Mouse (Mus musculus): ENCODE measurements at regions not wholly inside any gene's neighbourhood (a gene's known extent, or its start where the extent isn't known, plus 50 kb on each side); places are given as distances from the start of the nearest gene placed in this dataset.
"Not testable (repeated sequence)": the region's sequence is repeated elsewhere in the genome, so short reads cannot be mapped to it uniquely, and the experiment has no call there.

GRCm38 (mm10) chr13:57087966-57088365 lies 192.2 kb upstream of the Trpc7 start:
- Histone ChIP-seq H3K4me1 (no peaks in the 10 kb centered on the region), H3K9ac (no peak overlapping the region), H3K4me3 (no peak overlapping the region), H3K9me3 (replicated peaks) (no peaks in the 10 kb centered on the region), H3K27ac (no peak overlapping the region), H3K27me3 (no peaks in the 10 kb centered on the region), H3K4me2 (no peak overlapping the region), H3K36me3 (ENCODE audit: poor library complexity, severe bottlenecking) (no peaks in the 10 kb centered on the region)
- 86% methylated on average over 6 of the region's 6 CpGs for WGBS
- ATAC-seq: no peak

DNA sequence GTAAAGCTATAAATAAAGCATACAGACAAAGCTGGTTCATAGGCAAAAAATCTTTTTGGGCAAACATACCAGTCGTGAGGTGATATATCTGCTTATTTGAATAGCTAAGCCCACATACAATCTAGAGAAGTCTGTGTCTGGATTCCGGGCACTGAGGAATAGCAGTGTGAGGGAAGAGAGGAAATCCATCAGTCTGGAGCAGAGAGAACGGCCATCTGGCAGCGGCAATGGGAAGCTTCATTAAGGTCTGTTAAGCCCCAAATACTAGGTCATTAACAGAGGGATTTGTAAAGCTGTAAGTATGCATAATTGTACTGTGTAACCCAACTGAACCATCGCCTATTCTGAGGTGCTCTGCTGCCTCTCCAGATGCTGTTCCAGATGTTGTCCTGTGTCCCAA lies 191.6 kb upstream of the Trpc7 start:
- Histone ChIP-seq H3K27me3 (no peaks in the 10 kb centered on the region), H3K27ac (no peak overlapping the region), H3K4me1 (no peaks in the 10 kb centered on the region), H3K9me3 (replicated peaks) (no peaks in the 10 kb centered on the region), H3K4me2 (no peak overlapping the region), H3K4me3 (no peak overlapping the region), H3K9ac (no peak overlapping the region), H3K36me3 (ENCODE audit: poor library complexity, severe bottlenecking) (no peaks in the 10 kb centered on the region)
- no peak for ATAC-seq
- WGBS: 56% methylated on average over 5 of the region's 5 CpGs

DNA sequence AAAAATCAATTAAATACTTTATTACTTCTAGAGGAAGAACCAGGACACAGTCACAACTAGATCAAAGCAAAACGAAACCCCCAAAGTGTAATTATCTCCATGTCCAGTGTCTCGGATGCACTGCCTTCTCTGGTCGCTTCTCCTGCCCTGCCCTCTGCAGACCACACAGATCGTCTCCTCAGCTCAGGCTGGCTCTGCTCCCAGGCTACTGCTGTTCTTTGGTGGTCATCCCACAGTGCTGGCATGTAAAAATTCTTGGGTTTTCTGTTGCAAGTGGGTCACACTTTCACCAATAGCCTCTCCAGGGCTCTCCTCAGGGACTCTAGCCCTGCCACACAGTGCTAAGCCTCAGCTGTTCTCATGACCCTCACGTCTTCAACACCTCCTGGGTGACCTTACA lies 188.0 kb upstream of the Trpc7 start:
- no peaks in the 10 kb centered on the region for H3K27me3 ChIP-seq
- no peak overlapping the region for H3K4me2 ChIP-seq
- no peak overlapping the region for H3K27ac ChIP-seq
- WGBS: 83% methylated on average over 5 of the region's 5 CpGs
- peaks cover 1% of the 10 kb centered on the region; the same call in 1 of the 2 replicates for H3K4me1 ChIP-seq
- no peaks in the 10 kb centered on the region for H3K9me3 ChIP-seq (replicated peaks)
- H3K36me3 ChIP-seq (ENCODE audit: poor library complexity, severe bottlenecking): no peaks in the 10 kb centered on the region
- H3K4me3 ChIP-seq: no peak overlapping the region
- H3K9ac ChIP-seq: no peak overlapping the region
- no peak for ATAC-seq

GRCm38 (mm10) chr13:57070479-57070878 lies 174.7 kb upstream of the Trpc7 start:
- H3K4me1 ChIP-seq: no peaks in the 10 kb centered on the region
- no peak overlapping the region for H3K9ac ChIP-seq
- no peak for ATAC-seq
- no peak overlapping the region for H3K4me2 ChIP-seq
- H3K27ac ChIP-seq: no peak overlapping the region
- H3K9me3 ChIP-seq (replicated peaks): no peaks in the 10 kb centered on the region
- H3K36me3 ChIP-seq (ENCODE audit: poor library complexity, severe bottlenecking): no peaks in the 10 kb centered on the region
- WGBS: 86% methylated on average over 5 of the region's 5 CpGs
- no peak overlapping the region for H3K4me3 ChIP-seq
- no peaks in the 10 kb centered on the region for H3K27me3 ChIP-seq

- no peak overlapping the region for H3K9ac ChIP-seq
- ATAC-seq: no peak
- H3K36me3 ChIP-seq (ENCODE audit: poor library complexity, severe bottlenecking): no peaks in the 10 kb centered on the region
- no peak overlapping the region for H3K4me3 ChIP-seq
- 79% methylated on average over 9 of the region's 9 CpGs for WGBS
- H3K4me2 ChIP-seq: no peak overlapping the region
- no peaks in the 10 kb centered on the region for H3K27me3 ChIP-seq
- H3K4me1 ChIP-seq: peaks cover 16% of the 10 kb centered on the region; the same call in 1 of the 2 replicates
- no peaks in the 10 kb centered on the region for H3K9me3 ChIP-seq (replicated peaks)
- peak overlapping the region; percentile 3; the same call in 1 of the 2 replicates for H3K27ac ChIP-seq
Measured at GRCm38 (mm10) chr13:57061656-57062055, 165.9 kb upstream of the Trpc7 start.

DNA sequence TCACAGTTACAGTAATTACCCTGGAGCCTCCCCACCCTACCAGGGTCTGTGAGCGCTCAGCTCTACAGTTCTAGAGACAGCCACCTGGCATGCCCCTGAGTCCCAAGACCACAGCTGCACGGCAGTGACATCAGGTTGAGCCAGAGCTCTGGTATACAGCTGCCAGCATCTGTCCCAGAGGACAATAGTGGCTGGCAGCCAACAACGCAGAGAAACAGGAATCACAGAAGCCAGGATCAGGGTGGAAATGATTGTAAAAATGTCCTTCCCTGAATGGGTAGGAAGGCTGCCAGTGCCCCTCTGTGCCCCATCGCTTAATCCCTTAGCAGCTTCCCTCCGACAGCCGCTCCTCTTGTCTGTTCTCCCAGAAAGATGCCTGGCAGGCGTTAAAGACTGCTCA lies 165.3 kb upstream of the Trpc7 start:
- Histone ChIP-seq H3K9ac (no peak overlapping the region), H3K36me3 (ENCODE audit: poor library complexity, severe bottlenecking) (no peaks in the 10 kb centered on the region), H3K4me2 (no peak overlapping the region), H3K4me3 (no peak overlapping the region), H3K27me3 (no peaks in the 10 kb centered on the region), H3K9me3 (replicated peaks) (no peaks in the 10 kb centered on the region), H3K4me1 (peaks cover 19% of the 10 kb centered on the region), H3K27ac (peak overlapping the region; percentile 3; the same call in 1 of the 2 replicates)
- no peak for ATAC-seq
- WGBS: 55% methylated on average over 7 of the region's 7 CpGs

DNA sequence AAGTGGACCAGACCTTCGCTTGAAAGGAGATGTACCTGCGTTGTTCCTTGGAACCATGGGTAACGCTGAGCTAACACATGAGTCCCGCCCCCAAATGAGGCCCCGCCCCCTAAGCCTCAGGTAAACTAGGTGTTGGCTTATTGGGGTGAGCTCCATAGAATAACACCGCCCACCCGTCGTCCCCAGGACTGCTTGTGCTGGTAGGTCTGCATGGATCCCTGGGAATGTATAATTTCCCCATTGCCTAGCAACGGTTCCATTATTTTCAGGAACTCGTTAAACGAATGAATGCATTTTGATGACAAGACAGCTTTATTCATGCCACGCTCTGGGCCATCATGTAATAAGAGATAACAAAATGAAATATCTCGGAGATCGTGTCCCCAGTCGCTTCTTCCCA lies 161.0 kb upstream of the Trpc7 start:
- H3K4me1 ChIP-seq: peaks cover 31% of the 10 kb centered on the region
- no peaks in the 10 kb centered on the region for H3K27me3 ChIP-seq
- H3K9ac ChIP-seq: no peak overlapping the region
- WGBS: 58% methylated on average over 15 of the region's 15 CpGs
- H3K9me3 ChIP-seq (replicated peaks): no peaks in the 10 kb centered on the region
- no peak overlapping the region for H3K4me3 ChIP-seq
- no peak overlapping the region for H3K27ac ChIP-seq
- H3K36me3 ChIP-seq (ENCODE audit: poor library complexity, severe bottlenecking): no peaks in the 10 kb centered on the region
- no peak overlapping the region for H3K4me2 ChIP-seq
- ATAC-seq: peak; percentile 75

DNA sequence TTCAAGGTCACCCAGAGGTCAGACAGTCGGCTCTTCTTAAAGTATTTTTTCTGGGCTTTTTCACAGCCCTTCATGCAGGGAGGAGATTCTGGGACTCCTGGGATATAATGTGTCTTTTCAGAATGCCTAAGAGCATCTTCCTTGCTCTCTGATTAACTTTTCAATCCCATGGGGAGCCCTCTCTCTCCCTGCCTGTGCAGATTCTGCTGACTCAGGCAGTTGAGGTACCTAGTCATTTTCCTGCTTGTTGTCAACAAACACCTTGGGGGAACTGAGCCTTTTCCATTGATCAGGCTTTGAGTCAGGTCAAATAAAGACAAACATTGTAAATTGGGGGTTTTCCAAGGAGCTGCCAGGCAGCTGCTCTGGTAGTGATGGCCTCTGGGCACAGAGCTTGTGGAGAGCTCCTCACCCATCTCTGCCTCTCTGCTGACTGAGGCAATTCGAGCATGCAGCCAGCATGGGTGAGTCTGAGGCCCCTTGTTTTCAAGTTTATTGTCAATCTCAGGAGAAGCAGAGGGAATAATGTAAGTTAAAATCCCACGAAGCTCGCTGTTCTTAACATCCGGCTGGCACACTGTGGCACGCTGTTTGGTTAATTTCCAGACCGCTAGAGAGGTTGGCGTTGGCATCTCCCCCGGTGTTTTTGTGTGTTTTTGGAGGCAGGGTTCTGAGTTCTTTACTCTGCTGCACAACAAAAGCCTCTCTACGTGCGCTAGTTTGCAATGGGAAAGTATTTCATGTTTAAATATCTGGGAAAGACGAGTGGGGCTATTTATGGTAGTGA lies 159.8 kb upstream of the Trpc7 start:
- Histone ChIP-seq H3K4me2 (peak overlapping the region; percentile 19; the same call in 1 of the 2 replicates), H3K9me3 (replicated peaks) (no peaks in the 10 kb centered on the region), H3K4me3 (no peak overlapping the region), H3K27ac (peak overlapping the region; percentile 16; the same call in 1 of the 2 replicates), H3K9ac (no peak overlapping the region), H3K36me3 (ENCODE audit: poor library complexity, severe bottlenecking) (no peaks in the 10 kb centered on the region), H3K27me3 (no peaks in the 10 kb centered on the region), H3K4me1 (peaks cover 23% of the 10 kb centered on the region)
- WGBS: 23% methylated on average over 12 of the region's 12 CpGs
- no peak for ATAC-seq

- WGBS: 80% methylated on average over 4 of the region's 4 CpGs
- Histone ChIP-seq H3K4me2 (no peak overlapping the region), H3K4me1 (peaks cover 23% of the 10 kb centered on the region), H3K9ac (no peak overlapping the region), H3K27me3 (no peaks in the 10 kb centered on the region), H3K9me3 (replicated peaks) (no peaks in the 10 kb centered on the region), H3K27ac (no peak overlapping the region), H3K36me3 (ENCODE audit: poor library complexity, severe bottlenecking) (no peaks in the 10 kb centered on the region), H3K4me3 (no peak overlapping the region)
- ATAC-seq: no peak
Measured at GRCm38 (mm10) chr13:57053361-57053760, 157.6 kb upstream of the Trpc7 start.

- not testable (repeated sequence) for H3K9me3 ChIP-seq (replicated peaks); ATAC-seq; H3K4me2 ChIP-seq; H3K36me3 ChIP-seq (ENCODE audit: poor library complexity, severe bottlenecking); H3K27me3 ChIP-seq; H3K27ac ChIP-seq; H3K4me1 ChIP-seq; H3K4me3 ChIP-seq; H3K9ac ChIP-seq
- 41% methylated on average over 9 of the region's 9 CpGs for WGBS
Measured at GRCm38 (mm10) chr13:57046130-57046529, 150.3 kb upstream of the Trpc7 start.

DNA sequence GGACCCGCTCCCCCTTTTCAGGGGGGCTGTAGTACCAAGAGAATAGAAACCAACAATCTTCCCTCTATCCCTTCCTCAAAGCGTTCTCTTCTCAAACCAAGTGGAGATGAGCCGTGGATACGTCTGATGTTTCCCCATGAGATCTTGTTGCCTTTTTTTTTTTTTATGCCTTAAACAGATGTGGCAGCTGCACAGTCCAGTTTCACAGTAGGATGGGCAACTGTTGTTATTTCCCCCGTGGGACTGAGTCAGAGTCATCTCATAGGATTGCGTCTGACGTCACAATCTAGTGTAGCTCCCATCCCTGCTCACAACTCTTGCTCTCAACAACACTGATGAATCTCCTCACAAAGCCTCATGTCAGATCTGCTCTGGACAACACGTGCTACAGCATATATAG lies 148.7 kb upstream of the Trpc7 start:
- ATAC-seq: no peak

DNA sequence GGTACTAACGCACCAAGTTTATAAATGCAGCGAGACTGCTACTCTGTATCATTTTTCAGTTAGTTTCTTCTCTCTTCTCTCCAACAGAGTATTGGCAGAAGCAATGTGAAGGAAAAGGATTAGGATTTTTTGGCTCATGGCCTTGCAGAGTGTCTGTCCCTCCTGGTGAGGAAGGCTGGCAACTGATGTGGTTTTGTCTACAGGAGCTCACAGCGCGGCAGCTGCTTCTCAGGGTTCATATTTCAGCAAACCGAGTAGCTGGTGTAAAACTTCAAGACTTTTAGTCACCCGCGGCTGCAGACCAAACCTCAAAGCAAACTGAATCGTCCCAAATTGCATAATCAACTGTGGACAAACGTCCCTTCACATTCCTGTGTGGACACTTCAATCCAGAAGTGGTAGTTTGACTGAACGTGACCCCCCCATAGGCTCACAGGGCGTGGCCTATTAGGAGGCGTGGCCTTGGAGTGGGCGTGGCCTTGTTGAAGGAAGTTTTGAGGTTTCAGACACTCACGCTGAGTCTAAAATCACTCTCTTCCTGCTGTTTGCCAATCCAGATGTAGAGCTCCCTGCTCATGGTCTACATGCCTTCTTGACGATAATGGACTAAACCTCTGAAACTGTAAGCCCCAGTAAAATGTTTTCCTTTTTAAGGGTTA lies 147.7 kb upstream of the Trpc7 start:
- no peaks in the 10 kb centered on the region for H3K4me1 ChIP-seq
- no peak for ATAC-seq
- H3K36me3 ChIP-seq (ENCODE audit: poor library complexity, severe bottlenecking): no peaks in the 10 kb centered on the region
- H3K27me3 ChIP-seq: no peaks in the 10 kb centered on the region
- H3K27ac ChIP-seq: no peak overlapping the region
- no peaks in the 10 kb centered on the region for H3K9me3 ChIP-seq (replicated peaks)
- H3K4me2 ChIP-seq: no peak overlapping the region
- H3K4me3 ChIP-seq: no peak overlapping the region
- WGBS: 89% methylated on average over 15 of the region's 15 CpGs
- H3K9ac ChIP-seq: no peak overlapping the region

More for the DNA sequence above, 148.7 kb upstream of the Trpc7 start:
- Histone ChIP-seq H3K9ac (no peak overlapping the region), H3K36me3 (ENCODE audit: poor library complexity, severe bottlenecking) (no peaks in the 10 kb centered on the region), H3K4me3 (no peak overlapping the region), H3K27ac (no peak overlapping the region), H3K4me1 (no peaks in the 10 kb centered on the region), H3K4me2 (no peak overlapping the region), H3K27me3 (no peaks in the 10 kb centered on the region), H3K9me3 (replicated peaks) (no peaks in the 10 kb centered on the region)
- WGBS: 89% methylated on average over 8 of the region's 8 CpGs

All from forebrain, embryonic 13.5 days (tissue).